Mouse (Mus musculus) kidney, adult 2 months (tissue): ENCODE measurements at regions not wholly inside any gene's neighbourhood (a gene's known extent, or its start where the extent isn't known, plus 50 kb on each side); places are given as distances from the start of the nearest gene placed in this dataset.

Experiments used
- CTCF ChIP-seq: fragments of 200-500 bp; conservative IDR thresholded peaks from 2 replicates; pipeline ENCODE4 v1.5.1; 2011; ENCODE audit warnings: low read depth, mild to moderate bottlenecking, control low read depth, low read length, moderate library complexity, mixed read lengths; ENCODE audit not compliant: insufficient read depth, insufficient read length
- POLR2A ChIP-seq: fragments of 200-500 bp; IDR thresholded peaks from one replicate; pipeline ENCODE4 v1.6.1; 2011; ENCODE audit warnings: low read depth, low read length, control low read depth

- TF ChIP-seq CTCF (no peak), POLR2A (no peak)
Measured at GRCm38 (mm10) chr5:81909368-81909767, 889.4 kb downstream of the Adgrl3 start.
